Mouse (Mus musculus) G1E-ER4 (cell line): ENCODE data around the gene Babam2. TPM values are rescaled to one million over a fixed set of nuclear protein-coding genes. Genes with fewer than 3 reads are reported as not detected.

Experiments used
- GATA1 ChIP-seq: IDR thresholded peaks from one replicate; pipeline ENCODE4 v1.8.0; 2012; ENCODE audit warnings: low read length, inconsistent platforms
- polyA plus RNA-seq: library from polyadenylated mRNA; stranded (reverse); fragments of >175 nt; gene quantifications from 2 replicates; pipeline ENCODE4 v1.2.3, GENCODE M21; 2012

Gene Babam2
- polyA plus RNA-seq, 1 experiment = 43.6 TPM

- no peak for TF ChIP-seq GATA1
Observed at GRCm38 (mm10) chr5:31916241-31916640, 218.8 kb downstream of the Babam2 start.

- TF ChIP-seq GATA1 = no peak
Observed at GRCm38 (mm10) chr5:31918566-31918965, 221.1 kb downstream of the Babam2 start.

- no peak for TF ChIP-seq GATA1
Observed at GRCm38 (mm10) chr5:31920129-31920528, 222.6 kb downstream of the Babam2 start.

GRCm38 (mm10) chr5:31920890-31921289 is 223.4 kb downstream of the Babam2 start:
- TF ChIP-seq GATA1 = no peak

GRCm38 (mm10) chr5:31924075-31924474 is 226.6 kb downstream of the Babam2 start:
- TF ChIP-seq GATA1 = no peak

GRCm38 (mm10) chr5:31926551-31926950 is 229.1 kb downstream of the Babam2 start:
- TF ChIP-seq GATA1 = no peak

- TF ChIP-seq GATA1 = no peak
Observed at GRCm38 (mm10) chr5:31929007-31929406, 231.5 kb downstream of the Babam2 start.

GRCm38 (mm10) chr5:31931127-31931625 is 233.7 kb downstream of the Babam2 start:
- TF ChIP-seq GATA1 = no peak

- no peak for TF ChIP-seq GATA1
Observed at GRCm38 (mm10) chr5:31931637-31932036, 234.2 kb downstream of the Babam2 start.

GRCm38 (mm10) chr5:31933296-31933695 is 235.8 kb downstream of the Babam2 start:
- no peak for TF ChIP-seq GATA1

- no peak for TF ChIP-seq GATA1
Observed at GRCm38 (mm10) chr5:31934397-31934796, 236.9 kb downstream of the Babam2 start.

- no peak for TF ChIP-seq GATA1
Observed at GRCm38 (mm10) chr5:31935936-31936335, 238.5 kb downstream of the Babam2 start.

GRCm38 (mm10) chr5:31936523-31936922 is 239.0 kb downstream of the Babam2 start:
- no peak for TF ChIP-seq GATA1

GRCm38 (mm10) chr5:31940876-31941275 is 243.4 kb downstream of the Babam2 start:
- TF ChIP-seq GATA1 = no peak

- no peak for TF ChIP-seq GATA1
Observed at GRCm38 (mm10) chr5:31947185-31947584, 249.7 kb downstream of the Babam2 start.

- TF ChIP-seq GATA1 = no peak
Observed at GRCm38 (mm10) chr5:31949389-31949788, 251.9 kb downstream of the Babam2 start.

GRCm38 (mm10) chr5:31950532-31950931 is 253.0 kb downstream of the Babam2 start:
- TF ChIP-seq GATA1 = no peak

- TF ChIP-seq GATA1 = no peak
Observed at GRCm38 (mm10) chr5:31955184-31955583, 257.7 kb downstream of the Babam2 start.
